Mouse (Mus musculus) olfactory bulb, adult 2 months (tissue): ENCODE results near the gene Pex12.
A peak's percentile ranks its signal among the peaks of the same experiment; 100 is the strongest.

Source experiments
- CTCF ChIP-seq: fragments of 200-500 bp; IDR thresholded peaks from 2 replicates; pipeline ENCODE4 v1.5.1; 2012; ENCODE audit warnings: low read depth, mild to moderate bottlenecking, low read length, moderate library complexity; ENCODE audit not compliant: insufficient read depth
- POLR2A ChIP-seq: fragments of 200-500 bp; IDR thresholded peaks from 2 replicates; pipeline ENCODE4 v1.6.1; 2012; ENCODE audit warnings: mild to moderate bottlenecking, low read depth, low read length, moderate library complexity; ENCODE audit not compliant: insufficient read depth

DNA sequence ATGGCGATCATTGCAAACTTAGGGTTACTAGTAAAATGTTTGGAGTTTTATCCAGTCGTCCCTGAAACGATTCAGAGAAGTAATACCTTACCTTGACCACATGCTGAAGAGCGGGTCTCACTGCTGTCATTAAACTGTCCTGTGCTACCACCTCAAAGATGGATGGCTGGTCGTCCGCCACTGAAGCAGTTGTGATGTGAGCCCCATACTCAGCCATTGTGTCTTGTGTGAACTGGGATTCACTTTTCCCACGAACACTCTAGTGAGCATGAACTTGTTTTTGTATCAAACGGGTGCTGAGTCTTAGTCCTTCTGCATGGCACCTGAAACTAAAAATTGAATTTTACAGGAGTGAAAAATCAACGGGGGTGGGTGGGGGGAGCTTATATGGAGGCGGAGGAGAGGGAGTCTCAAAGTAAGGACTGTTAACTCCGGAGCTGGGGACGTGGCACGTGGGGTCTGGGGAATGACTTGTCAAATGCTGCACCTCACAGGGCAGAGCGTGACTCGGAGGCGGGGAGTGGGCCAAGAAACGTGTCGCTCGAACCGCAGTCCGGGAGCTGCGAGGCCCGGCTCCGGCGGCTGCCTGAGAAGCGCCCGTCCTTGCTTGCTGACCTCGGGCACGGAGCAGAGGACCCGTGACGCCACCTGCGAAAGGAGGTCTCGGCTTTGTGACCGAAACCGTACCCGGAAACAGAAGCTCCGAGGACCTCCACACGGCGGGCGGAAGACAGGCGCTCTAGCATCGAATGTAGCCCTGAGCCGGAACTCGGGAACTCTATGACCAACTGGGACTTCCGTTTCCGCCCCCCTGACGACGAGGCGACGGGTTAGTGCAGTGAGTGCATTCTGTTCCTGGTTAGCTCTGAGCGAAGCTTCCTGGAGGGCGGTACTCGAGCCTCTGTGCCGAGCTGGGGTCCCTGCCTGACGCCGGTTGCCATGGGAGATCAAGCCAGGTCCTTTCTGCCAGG, 3.9 kb downstream of the Pex12 start, which contains the start of gene Ap2b1:
- TF ChIP-seq CTCF (no peak), POLR2A (peak; percentile 80)
